Mouse (Mus musculus): ENCODE measurements around the gene Olfr544.

DNA sequence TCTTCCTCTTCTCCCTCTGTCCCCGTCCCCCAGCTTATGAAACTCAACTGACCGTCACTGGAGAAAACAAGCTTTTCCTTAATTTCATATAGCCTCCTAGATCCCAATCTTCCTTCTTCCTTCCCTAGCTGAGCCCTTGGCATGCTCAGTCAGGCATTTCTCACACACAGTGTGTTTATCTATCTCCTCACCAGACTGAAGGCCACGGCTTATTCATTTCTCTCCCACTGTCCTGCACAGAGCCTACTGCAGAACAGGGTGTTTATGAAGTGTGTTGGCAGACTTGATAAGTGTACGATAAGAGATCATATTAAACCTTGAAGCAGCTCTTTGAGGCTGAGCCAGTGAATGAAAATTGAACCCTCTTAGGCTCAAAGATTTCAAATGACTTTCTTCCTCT is 7.3 kb downstream of the Olfr544 start:
- no peak for TF ChIP-seq POLR2A (IDR thresholded peaks at IDR 0.05; ENCODE audit: control insufficient read depth, extremely low read depth, insufficient read depth, low read length, poor library complexity)
- TF ChIP-seq CTCF (IDR thresholded peaks at IDR 0.05; ENCODE audit: borderline replicate concordance, control insufficient read depth, extremely low read depth, insufficient read depth, low read length, poor library complexity), result no peak
